Mouse (Mus musculus) adrenal gland, postnatal 10 days (tissue): ENCODE data around the gene Rsc1a1. TPM values are rescaled to one million over a fixed set of nuclear protein-coding genes. Genes with fewer than 3 reads are reported as not detected.

Source experiments
- DNase-seq: peaks from one replicate; pipeline ENCODE4 v3.0.0; 2021; ENCODE audit warnings: mixed read lengths
- total RNA-seq, 2 experiments: library from RNA; stranded (reverse); gene quantifications; 2 replicates each; pipeline ENCODE4 v1.2.3; 2021

Gene Rsc1a1
- total RNA-seq, 2 experiments from 2014 or later = 2.8 to 3.5 TPM

GRCm38 (mm10) chr4:141653813-141654212 is 31.6 kb downstream of the Rsc1a1 start:
- DNase-seq = no peak

GRCm38 (mm10) chr4:141653044-141653443 is 32.4 kb downstream of the Rsc1a1 start:
- no peak for DNase-seq

GRCm38 (mm10) chr4:141651944-141652343 is 33.5 kb downstream of the Rsc1a1 start:
- no peak for DNase-seq

- no peak for DNase-seq
These were observed 34.1 kb downstream of the Rsc1a1 start for GRCm38 (mm10) chr4:141651286-141651685.

GRCm38 (mm10) chr4:141649244-141649643 is 36.2 kb downstream of the Rsc1a1 start:
- DNase-seq = no peak

- DNase-seq = no peak
These were observed 37.1 kb downstream of the Rsc1a1 start for GRCm38 (mm10) chr4:141648262-141648661.

GRCm38 (mm10) chr4:141647187-141647586 is 38.2 kb downstream of the Rsc1a1 start:
- DNase-seq = no peak

- DNase-seq = no peak
These were observed 39.4 kb downstream of the Rsc1a1 start for GRCm38 (mm10) chr4:141645988-141646387.

- DNase-seq = peak; percentile 73
These were observed 42.1 kb downstream of the Rsc1a1 start for GRCm38 (mm10) chr4:141643118-141643855.

GRCm38 (mm10) chr4:141641961-141642811 is 43.2 kb downstream of the Rsc1a1 start:
- DNase-seq = no peak

- no peak for DNase-seq
These were observed 44.0 kb downstream of the Rsc1a1 start for GRCm38 (mm10) chr4:141641353-141641771.

GRCm38 (mm10) chr4:141639474-141639873 is 45.9 kb downstream of the Rsc1a1 start:
- no peak for DNase-seq

- DNase-seq = peak; percentile 51
These were observed 48.7 kb downstream of the Rsc1a1 start for GRCm38 (mm10) chr4:141636693-141637092.

GRCm38 (mm10) chr4:141635991-141636390 is 49.4 kb downstream of the Rsc1a1 start:
- DNase-seq = no peak

Other genes with a start within 250 kb of the Rsc1a1 start
- not detected for gene Srarp, start 249.5 kb downstream of the Rsc1a1 start, total RNA-seq
- 10 to 100 TPM; 16.2 to 20.0 TPM for gene Zbtb17, start 240.9 kb downstream of the Rsc1a1 start, total RNA-seq
- gene Spen, start 147.0 kb downstream of the Rsc1a1 start, total RNA-seq = 10 to 100 TPM; 36.6 to 55.2 TPM
- gene Fblim1, start 79.5 kb downstream of the Rsc1a1 start, total RNA-seq = 10 to 100 TPM; 14.8 to 21.6 TPM
- gene Tmem82, start 67.0 kb downstream of the Rsc1a1 start, total RNA-seq = 1 to 10 TPM; 7.9 to 9.5 TPM
- gene Slc25a34, start 61.8 kb downstream of the Rsc1a1 start, total RNA-seq = 10 to 100 TPM; 36.1 to 39.2 TPM
- 10 to 100 TPM; 37.6 to 42.2 TPM for gene Plekhm2, start 20.7 kb downstream of the Rsc1a1 start, total RNA-seq
- gene Ddi2, start 37.8 kb upstream of the Rsc1a1 start, total RNA-seq = 10 to 100 TPM; 48.6 to 59.9 TPM
- gene Agmat, start 61.1 kb upstream of the Rsc1a1 start, total RNA-seq = 10 to 100 TPM; 15.6 to 34.4 TPM
- gene Dnajc16, start 105.3 kb upstream of the Rsc1a1 start, total RNA-seq = 10 to 100 TPM; 16.1 to 16.8 TPM
- 10 to 100 TPM; 14.4 to 22.5 TPM for gene Casp9, start 108.0 kb upstream of the Rsc1a1 start, total RNA-seq
- gene Cela2a, start 140.6 kb upstream of the Rsc1a1 start, total RNA-seq = not detected
- not detected for gene Ctrc, start 160.8 kb upstream of the Rsc1a1 start, total RNA-seq
- 10 to 100 TPM; 28.9 to 29.1 TPM for gene Efhd2, start 189.3 kb upstream of the Rsc1a1 start, total RNA-seq